Mouse (Mus musculus) ZHBTc4 (cell line): ENCODE measurements at regions not wholly inside any gene's neighbourhood (a gene's known extent, or its start where the extent isn't known, plus 50 kb on each side); places are given as distances from the start of the nearest gene placed in this dataset.

Experiments
- DNase-seq: peaks from one replicate; pipeline ENCODE4 v3.0.0-alpha.2; 2011; ENCODE audit warnings: low read depth, low spot score

GRCm38 (mm10) chr14:46292398-46292797, 86.8 kb upstream of the Gm15217 start:
- DNase-seq, result no peak

GRCm38 (mm10) chr14:46296275-46296674, 82.9 kb upstream of the Gm15217 start:
- no peak for DNase-seq

- no peak for DNase-seq
Observed at GRCm38 (mm10) chr14:46300546-46300945, 78.7 kb upstream of the Gm15217 start.

- no peak for DNase-seq
Observed at GRCm38 (mm10) chr14:46302601-46303000, 76.6 kb upstream of the Gm15217 start.

GRCm38 (mm10) chr14:46305267-46305666, 73.9 kb upstream of the Gm15217 start:
- DNase-seq, result peak; percentile 3

- DNase-seq, result no peak
Observed at GRCm38 (mm10) chr14:46313064-46313463, 66.2 kb upstream of the Gm15217 start.

- DNase-seq, result no peak
Observed at GRCm38 (mm10) chr14:46316521-46316920, 62.7 kb upstream of the Gm15217 start.

GRCm38 (mm10) chr14:46317406-46318045, 61.7 kb upstream of the Gm15217 start:
- peak; percentile 17 for DNase-seq

- DNase-seq, result no peak
Observed at GRCm38 (mm10) chr14:46328064-46328463, 51.1 kb upstream of the Gm15217 start.
